ENCODE assay signal across 7 mouse cellular contexts in the genomic region with DNA sequence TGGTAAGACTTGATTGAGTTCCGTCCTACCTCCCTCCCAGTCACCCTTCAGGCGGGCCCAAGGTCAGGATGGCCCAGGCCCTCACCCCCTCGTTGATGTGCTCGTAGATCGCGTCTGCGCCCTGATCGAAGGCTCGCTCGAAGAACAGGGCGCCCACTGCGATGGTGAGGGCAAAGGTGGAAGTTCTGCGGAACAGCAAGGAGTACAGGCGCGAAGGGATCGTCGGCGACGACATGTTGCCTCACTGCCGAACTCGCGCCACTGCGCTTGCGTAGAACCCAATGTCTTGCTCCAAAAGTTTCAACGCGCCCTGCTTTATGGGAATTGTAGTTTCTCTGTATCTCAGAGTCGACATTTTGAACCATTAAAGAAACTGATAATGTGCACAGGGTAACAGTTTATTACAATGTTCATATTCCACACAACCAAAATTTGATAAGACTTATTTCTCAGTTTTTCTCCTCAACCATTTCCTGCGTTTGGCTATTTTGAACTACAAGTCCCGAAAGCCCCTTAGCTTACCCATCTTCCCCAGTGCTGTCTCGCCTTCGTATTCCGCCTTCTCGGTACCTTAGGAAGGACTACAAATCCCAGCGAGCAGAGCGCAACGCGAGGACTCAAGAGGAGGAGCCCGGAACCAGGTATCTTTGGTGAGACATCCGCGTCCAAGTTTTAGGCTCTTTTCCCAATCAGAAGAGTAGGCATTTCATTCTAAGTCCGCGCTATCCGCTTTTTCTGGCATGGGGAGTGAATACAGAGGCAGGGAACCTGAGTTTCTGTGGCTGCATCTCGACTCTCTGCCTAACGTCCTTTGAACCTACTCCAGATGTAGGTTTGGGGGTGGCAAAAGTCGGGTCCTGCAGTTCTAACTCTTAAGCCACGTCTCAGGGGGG. TPM values are rescaled to one million over a fixed set of nuclear protein-coding genes. Genes with fewer than 3 reads are reported as not detected.
DNase-seq lines count a peak whose midpoint lies in the region; ATAC-seq lines count a peak whose summit lies in the region.

A gene (minus strand): TSS at position 271 of the 893 bp plus-strand sequence.
A gene (plus strand): TSS at position 607 of the 893 bp plus-strand sequence.

- H3K4me1 ChIP-seq in embryonic facial prominence, embryonic 11.5 days (ENCODE audit: control insufficient read depth, insufficient read depth, low read length) = no peaks in the 10 kb centered on the region
- peaks cover 16% of the 10 kb centered on the region for H3K4me1 ChIP-seq in limb, embryonic 10.5 days
- peaks cover 18% of the 10 kb centered on the region for H3K4me1 ChIP-seq in midbrain, embryonic 13.5 days (replicated peaks)

- H3K27ac ChIP-seq in embryonic facial prominence, embryonic 11.5 days (replicated peaks; ENCODE audit: low read depth, low read length) = peak within 1 kb of the TSS; percentile 7; the same call in 1 of the 2 replicates
- H3K27ac ChIP-seq in limb, embryonic 10.5 days = peak within 1 kb of the TSS; percentile 85
- peak within 1 kb of the TSS; percentile 26; the same call in 1 of the 2 replicates for H3K27ac ChIP-seq in midbrain, embryonic 13.5 days

- ATAC-seq in embryonic facial prominence, embryonic 11.5 days (replicated peaks; ENCODE audit: insufficient number of reproducible peaks, low FRiP score, low TSS enrichment, low read depth) = peak; percentile 93
- peak; percentile 94 for ATAC-seq in granulocyte monocyte progenitor cell, adult 5-6 weeks (replicated peaks; ENCODE audit: poor library complexity, severe bottlenecking)
- peak; percentile 98 for ATAC-seq in midbrain, embryonic 13.5 days

- peak within 1 kb of the TSS; percentile 73 for H3K4me3 ChIP-seq in embryonic facial prominence, embryonic 11.5 days (ENCODE audit: low read depth, low read length)
- peak within 1 kb of the TSS; percentile 66 for H3K4me3 ChIP-seq in limb, embryonic 10.5 days
- H3K4me3 ChIP-seq in midbrain, embryonic 13.5 days (replicated peaks) = peak within 1 kb of the TSS; percentile 78

- peak; percentile 95 for DNase-seq in adrenal gland, postnatal 14 days
- DNase-seq in embryonic facial prominence, embryonic 11.5 days (ENCODE audit: low spot score) = peak; percentile 95
- peak; percentile 95 for DNase-seq in kidney, adult 11 months
- DNase-seq in limb, embryonic 10.5 days (ENCODE audit: low spot score) = peak; percentile 93
- DNase-seq in spleen, adult 12 weeks (ENCODE audit: low spot score) = peak; percentile 87

- no peaks in the 10 kb centered on the region for H3K9me3 ChIP-seq in embryonic facial prominence, embryonic 11.5 days (replicated peaks; ENCODE audit: control insufficient read depth, low read length)
- H3K9me3 ChIP-seq in limb, embryonic 10.5 days (replicated peaks) = no peaks in the 10 kb centered on the region
- no peaks in the 10 kb centered on the region for H3K9me3 ChIP-seq in midbrain, embryonic 13.5 days

- no peaks in the 10 kb centered on the region for H3K27me3 ChIP-seq in embryonic facial prominence, embryonic 11.5 days (ENCODE audit: control insufficient read depth, insufficient read depth, low read length)
- no peaks in the 10 kb centered on the region for H3K27me3 ChIP-seq in limb, embryonic 10.5 days (ENCODE audit: low read depth, poor library complexity, severe bottlenecking)
- no peaks in the 10 kb centered on the region for H3K27me3 ChIP-seq in midbrain, embryonic 13.5 days

- whole genome bisulfite sequencing in embryonic facial prominence, embryonic 11.5 days = under 1% methylated on average over 47 of the region's 47 CpGs
- under 1% methylated on average over 47 of the region's 47 CpGs for WGBS in limb, embryonic 10.5 days
- WGBS in midbrain, embryonic 13.5 days = under 1% methylated on average over 47 of the region's 47 CpGs

- H3K36me3 ChIP-seq in embryonic facial prominence, embryonic 11.5 days (replicated peaks; ENCODE audit: control insufficient read depth, insufficient read depth, low read depth, low read length) = no peaks in the 10 kb centered on the region; the same call in 1 of the 2 replicates
- H3K36me3 ChIP-seq in limb, embryonic 10.5 days = peaks cover 35% of the 10 kb centered on the region
- H3K36me3 ChIP-seq in midbrain, embryonic 13.5 days = peaks cover 14% of the 10 kb centered on the region

- H3K9ac ChIP-seq in embryonic facial prominence, embryonic 11.5 days (replicated peaks; ENCODE audit: low read length) = peak within 1 kb of the TSS; percentile 80
- peak within 1 kb of the TSS; percentile 81 for H3K9ac ChIP-seq in midbrain, embryonic 13.5 days (replicated peaks)

- peak within 1 kb of the TSS; percentile 70 for H3K4me2 ChIP-seq in embryonic facial prominence, embryonic 11.5 days (ENCODE audit: low read depth, low read length)
- peak within 1 kb of the TSS; percentile 78 for H3K4me2 ChIP-seq in midbrain, embryonic 13.5 days (replicated peaks)

RNA-seq across cellular contexts. Expression of the first gene that starts in this region (rescaled TPM):
- 1,088 and 1,101 TPM in 2 replicates for total RNA-seq in adrenal gland, postnatal 14 days (2021)
- polyA plus RNA-seq in embryonic facial prominence, embryonic 11.5 days (2014; fragmentation: Nextera tagmentation; extraction: Ambion mirVana) = 564 and 590 TPM in 2 replicates
- 357 and 416 TPM in 2 replicates for total RNA-seq in granulocyte monocyte progenitor cell, adult 5-6 weeks (2014; fragmentation: Nextera tagmentation)
- total RNA-seq in granulocyte monocyte progenitor cell, adult 5-6 weeks (2017) = 189 and 204 TPM in 2 replicates
- 672 and 718 TPM in 2 replicates for polyA plus RNA-seq in limb, embryonic 10.5 days (2016; fragmentation: Nextera tagmentation; extraction: Ambion mirVana)
- polyA plus RNA-seq in midbrain, embryonic 13.5 days (2015; fragmentation: Nextera tagmentation; extraction: Ambion mirVana) = 524 and 547 TPM in 2 replicates

RNA-seq across cellular contexts. Expression of the second gene that starts in this region (rescaled TPM):
- 35.1 and 36.7 TPM in 2 replicates for total RNA-seq in adrenal gland, postnatal 14 days (2021)
- polyA plus RNA-seq in embryonic facial prominence, embryonic 11.5 days (2014; fragmentation: Nextera tagmentation; extraction: Ambion mirVana) = 66.4 and 66.6 TPM in 2 replicates
- total RNA-seq in granulocyte monocyte progenitor cell, adult 5-6 weeks (2014; fragmentation: Nextera tagmentation) = 28.1 and 50.8 TPM in 2 replicates
- 6.9 and 19.7 TPM in 2 replicates for total RNA-seq in granulocyte monocyte progenitor cell, adult 5-6 weeks (2017)
- polyA plus RNA-seq in limb, embryonic 10.5 days (2016; fragmentation: Nextera tagmentation; extraction: Ambion mirVana) = 83.0 and 83.7 TPM in 2 replicates
- polyA plus RNA-seq in midbrain, embryonic 13.5 days (2015; fragmentation: Nextera tagmentation; extraction: Ambion mirVana) = 66.9 and 72.9 TPM in 2 replicates

Comparison
In these comparisons a context has a peak if more than half of its experiments do, and no peak if none do; other contexts are left out.
1. Peak in every context shown above with its lines: DNase-seq, ATAC-seq, H3K4me3 ChIP-seq and H3K27ac ChIP-seq.
2. H3K27ac ChIP-seq: peak in every context shown above with its lines; median percentile 85 in limb, embryonic 10.5 days; 26 in midbrain, embryonic 13.5 days; 7 in embryonic facial prominence, embryonic 11.5 days.